Mouse (Mus musculus): Measurements from ENCODE around the gene Palm3.
"Not testable (repeated sequence)": the region's sequence is repeated elsewhere in the genome, so short reads cannot be mapped to it uniquely, and the experiment has no call there.

The Palm3 gene

GRCm38 (mm10) chr8:84021096-84021495, at the start of gene Palm3:
Gene Palm3, plus strand, starts transcription at chr8:84021471.
- DNase-seq: no peak

- no peak for DNase-seq
These were observed 49.6 kb upstream of the Palm3 start for GRCm38 (mm10) chr8:83971661-83972060.

- DNase-seq: peak; percentile 96
These were observed 48.8 kb upstream of the Palm3 start, which contains the start of gene Prkaca for GRCm38 (mm10) chr8:83972150-83973120. Gene Prkaca, plus strand, starts transcription at chr8:83972993.

GRCm38 (mm10) chr8:83973161-83974031, 47.9 kb upstream of the Palm3 start:
- peak; percentile 14 for DNase-seq

- DNase-seq: peak; percentile 33
These were observed 46.8 kb upstream of the Palm3 start for GRCm38 (mm10) chr8:83974521-83974920.

- peak; percentile 20 for DNase-seq
These were observed 45.1 kb upstream of the Palm3 start for GRCm38 (mm10) chr8:83976101-83976630.

- no peak for DNase-seq
These were observed 44.4 kb upstream of the Palm3 start for GRCm38 (mm10) chr8:83976779-83977350.

GRCm38 (mm10) chr8:83977646-83978045, 43.6 kb upstream of the Palm3 start:
- no peak for DNase-seq

- DNase-seq: no peak
These were observed 43.1 kb upstream of the Palm3 start for GRCm38 (mm10) chr8:83978200-83978599.

- DNase-seq: no peak
These were observed 41.0 kb upstream of the Palm3 start for GRCm38 (mm10) chr8:83980250-83980649.

- DNase-seq: no peak
These were observed 40.4 kb upstream of the Palm3 start for GRCm38 (mm10) chr8:83980845-83981244.

- DNase-seq: no peak
These were observed 39.7 kb upstream of the Palm3 start for GRCm38 (mm10) chr8:83981533-83981932.

- DNase-seq: no peak
These were observed 38.8 kb upstream of the Palm3 start for GRCm38 (mm10) chr8:83982449-83982848.

GRCm38 (mm10) chr8:83983222-83983621, 38.0 kb upstream of the Palm3 start:
- DNase-seq: not testable (repeated sequence)

- DNase-seq: no peak
These were observed 32.0 kb upstream of the Palm3 start for GRCm38 (mm10) chr8:83989243-83989642.

- DNase-seq: no peak
These were observed 31.1 kb upstream of the Palm3 start for GRCm38 (mm10) chr8:83990170-83990569.

- no peak for DNase-seq
These were observed 28.8 kb upstream of the Palm3 start for GRCm38 (mm10) chr8:83992488-83992887.

- no peak for DNase-seq
These were observed 27.2 kb upstream of the Palm3 start for GRCm38 (mm10) chr8:83994030-83994429.

- DNase-seq: no peak
These were observed 25.3 kb upstream of the Palm3 start for GRCm38 (mm10) chr8:83995973-83996372.

GRCm38 (mm10) chr8:83996567-83997505, 24.4 kb upstream of the Palm3 start:
- DNase-seq: peak; percentile 90

- DNase-seq: peak; percentile 44
These were observed 23.6 kb upstream of the Palm3 start, which contains the start of gene Samd1 for GRCm38 (mm10) chr8:83997511-83998141. Gene Samd1, plus strand, starts transcription at chr8:83997672.

Data from lung, postnatal 14 days (tissue).